14 mouse cellular contexts compared by ENCODE assay signal in the genomic region with DNA sequence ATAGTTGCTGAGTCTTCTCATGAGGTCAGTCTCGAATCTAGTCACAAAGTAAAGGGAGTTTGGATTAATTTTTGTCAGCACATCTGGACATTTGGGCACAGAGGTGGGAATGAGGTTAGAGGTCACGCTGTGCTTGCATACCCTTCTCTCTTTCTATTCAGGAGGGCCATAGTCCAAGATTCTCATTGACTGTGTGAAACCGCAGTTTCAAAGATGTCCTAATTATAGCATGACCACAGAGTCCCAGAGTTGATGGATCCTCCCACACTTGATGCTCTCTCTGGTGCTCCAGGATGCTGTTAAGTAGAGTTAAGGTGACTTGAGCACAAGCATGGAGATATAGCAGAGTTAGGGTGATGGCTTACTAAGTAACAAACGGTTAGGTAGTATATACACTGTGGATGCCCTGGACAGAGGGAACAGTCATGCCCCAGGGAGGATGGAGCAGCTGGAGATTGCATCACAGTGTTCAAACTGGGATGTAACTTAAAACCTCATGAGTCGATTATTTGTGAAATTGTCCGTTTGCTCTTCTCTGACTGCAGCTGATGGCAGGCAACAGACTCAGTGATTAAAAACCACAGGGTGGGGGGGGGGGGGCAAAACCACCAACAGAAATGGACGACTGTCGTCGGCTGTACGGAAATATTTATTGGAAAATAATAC. TPM values are rescaled to one million over a fixed set of nuclear protein-coding genes. Genes with fewer than 3 reads are reported as not detected.
DNase-seq lines count a peak whose midpoint lies in the region; ATAC-seq and TF ChIP-seq lines count a peak whose summit lies in the region.
"Had no signal": no experiment of that assay in that cellular context is flagged by ENCODE, and none has a peak within 500 bp of the region (broad histone marks: within the 10 kb centered on the region; RNA-seq: fewer than 3 reads in every experiment).

No protein-coding gene starts in this region.

- no peak overlapping the region for H3K4me3 ChIP-seq in heart, postnatal 0 days (ENCODE audit: low read depth, low read length)
- H3K4me3 ChIP-seq in heart, embryonic 12.5 days = no peak overlapping the region
- no peak overlapping the region for H3K4me3 ChIP-seq in midbrain, embryonic 10.5 days
- H3K4me3 ChIP-seq in midbrain, embryonic 14.5 days (replicated peaks; ENCODE audit: low read depth, low read length) = no peak overlapping the region
- H3K4me3 ChIP-seq in embryonic facial prominence, embryonic 14.5 days (ENCODE audit: low read depth, low read length) = no peak overlapping the region
- H3K4me3 ChIP-seq in stomach, postnatal 0 days (ENCODE audit: low read depth, low read length) = no peak overlapping the region
- no peak overlapping the region for H3K4me3 ChIP-seq in forebrain, embryonic 11.5 days (ENCODE audit: low read depth, low read length)
- H3K4me3 ChIP-seq: stomach, embryonic 15.5 days had no signal

- ATAC-seq in heart, postnatal 0 days (ENCODE audit: insufficient read depth, low read depth) = no peak
- ATAC-seq in heart, embryonic 12.5 days (ENCODE audit: insufficient number of reproducible peaks, low FRiP score) = no peak
- ATAC-seq in midbrain, embryonic 14.5 days (ENCODE audit: low FRiP score, low TSS enrichment) = no peak
- peak; percentile 61; the same call in 1 of the 2 replicates for ATAC-seq in embryonic facial prominence, embryonic 14.5 days (ENCODE audit: low read depth)
- ATAC-seq in stomach, postnatal 0 days (ENCODE audit: low FRiP score, low TSS enrichment) = 0 out of 2 replicates have a peak, but pooled peaks have one; percentile 33
- no peak for ATAC-seq in forebrain, embryonic 11.5 days (replicated peaks; ENCODE audit: low FRiP score)
- ATAC-seq: intestine, postnatal 0 days had no signal

- H3K9ac ChIP-seq in heart, postnatal 0 days (replicated peaks; ENCODE audit: low read depth, low read length) = no peak overlapping the region
- no peak overlapping the region for H3K9ac ChIP-seq in heart, embryonic 12.5 days
- H3K9ac ChIP-seq in midbrain, embryonic 14.5 days (replicated peaks; ENCODE audit: low read length) = no peak overlapping the region
- no peak overlapping the region for H3K9ac ChIP-seq in embryonic facial prominence, embryonic 14.5 days (ENCODE audit: low read depth, low read length)
- H3K9ac ChIP-seq in stomach, postnatal 0 days (ENCODE audit: low read length) = no peak overlapping the region
- H3K9ac ChIP-seq in forebrain, embryonic 11.5 days (ENCODE audit: low read length) = no peak overlapping the region
- H3K9ac ChIP-seq: heart, embryonic 15.5 days; stomach, embryonic 15.5 days had no signal

- no peak for TF ChIP-seq EP300 in heart, postnatal 0 days (IDR thresholded peaks at IDR 0.05; ENCODE audit: low read depth)
- no peak for TF ChIP-seq EP300 in stomach, postnatal 0 days (optimal IDR thresholded peaks at IDR 0.05)

- no peak for TF ChIP-seq CTCF in heart, postnatal 0 days (IDR thresholded peaks at IDR 0.05; ENCODE audit: low read depth)
- TF ChIP-seq CTCF in stomach, postnatal 0 days (IDR thresholded peaks at IDR 0.05; ENCODE audit: low read depth) = no peak

- H3K4me2 ChIP-seq in heart, postnatal 0 days (ENCODE audit: low read depth, low read length) = 0 out of 2 replicates have a peak overlapping the region, but pooled peaks have one; percentile 26
- no peak overlapping the region for H3K4me2 ChIP-seq in heart, embryonic 12.5 days
- no peak overlapping the region for H3K4me2 ChIP-seq in midbrain, embryonic 14.5 days (ENCODE audit: low read length)
- H3K4me2 ChIP-seq in embryonic facial prominence, embryonic 14.5 days (ENCODE audit: low read depth, low read length) = peak overlapping the region; percentile 38; the same call in 1 of the 2 replicates
- no peak overlapping the region for H3K4me2 ChIP-seq in stomach, postnatal 0 days (replicated peaks; ENCODE audit: low read depth)
- H3K4me2 ChIP-seq in forebrain, embryonic 11.5 days (ENCODE audit: low read depth, low read length, severe bottlenecking) = no peak overlapping the region
- H3K4me2 ChIP-seq: stomach, embryonic 15.5 days had no signal

- H3K36me3 ChIP-seq in heart, postnatal 0 days (replicated peaks; ENCODE audit: control insufficient read depth, insufficient read depth, low read length) = no peaks in the 10 kb centered on the region
- H3K36me3 ChIP-seq in heart, embryonic 12.5 days = no peaks in the 10 kb centered on the region
- no peaks in the 10 kb centered on the region for H3K36me3 ChIP-seq in midbrain, embryonic 10.5 days
- H3K36me3 ChIP-seq in midbrain, embryonic 14.5 days (ENCODE audit: control insufficient read depth, insufficient read depth, low read length) = no peaks in the 10 kb centered on the region
- no peaks in the 10 kb centered on the region for H3K36me3 ChIP-seq in embryonic facial prominence, embryonic 14.5 days (ENCODE audit: control insufficient read depth, insufficient read depth, low read length)
- H3K36me3 ChIP-seq in stomach, postnatal 0 days (ENCODE audit: control insufficient read depth, insufficient read depth, low read length) = no peaks in the 10 kb centered on the region
- H3K36me3 ChIP-seq in forebrain, embryonic 11.5 days (ENCODE audit: control insufficient read depth, insufficient read depth, low read length) = no peaks in the 10 kb centered on the region
- H3K36me3 ChIP-seq: heart, embryonic 15.5 days; stomach, embryonic 15.5 days had no signal

- H3K4me1 ChIP-seq in heart, postnatal 0 days (ENCODE audit: control insufficient read depth, insufficient read depth) = no peaks in the 10 kb centered on the region
- peaks cover 14% of the 10 kb centered on the region for H3K4me1 ChIP-seq in heart, embryonic 12.5 days (replicated peaks)
- peaks cover 44% of the 10 kb centered on the region for H3K4me1 ChIP-seq in midbrain, embryonic 10.5 days
- peaks cover 4% of the 10 kb centered on the region for H3K4me1 ChIP-seq in midbrain, embryonic 14.5 days (ENCODE audit: control insufficient read depth, insufficient read depth, low read length)
- H3K4me1 ChIP-seq in embryonic facial prominence, embryonic 14.5 days (ENCODE audit: control insufficient read depth, insufficient read depth, low read length) = peaks cover 4% of the 10 kb centered on the region; the same call in 1 of the 2 replicates
- H3K4me1 ChIP-seq in stomach, postnatal 0 days (replicated peaks; ENCODE audit: control insufficient read depth, insufficient read depth) = peaks cover 2% of the 10 kb centered on the region; the same call in 1 of the 2 replicates
- H3K4me1 ChIP-seq in forebrain, embryonic 11.5 days (replicated peaks; ENCODE audit: control insufficient read depth, insufficient read depth, low read length) = peaks cover 5% of the 10 kb centered on the region; the same call in 1 of the 2 replicates

- DNase-seq in heart, postnatal 0 days (ENCODE audit: low spot score) = no peak
- DNase-seq in midbrain, embryonic 10.5 days (ENCODE audit: low spot score) = no peak
- DNase-seq in midbrain, embryonic 14.5 days = no peak
- no peak for DNase-seq in embryonic facial prominence, embryonic 14.5 days (ENCODE audit: low spot score)
- no peak for DNase-seq in stomach, postnatal 0 days (ENCODE audit: low spot score)
- no peak for DNase-seq in forebrain, embryonic 11.5 days (ENCODE audit: low spot score)
- DNase-seq: thymus, postnatal 4 days had no signal

- H3K27me3 ChIP-seq in heart, postnatal 0 days (ENCODE audit: control insufficient read depth, insufficient read depth, low read length) = 0 out of 2 replicates have a peak, but pooled peaks cover 4% of the 10 kb centered on the region
- no peaks in the 10 kb centered on the region; the same call in 1 of the 2 replicates for H3K27me3 ChIP-seq in heart, embryonic 12.5 days (replicated peaks)
- H3K27me3 ChIP-seq in midbrain, embryonic 10.5 days (ENCODE audit: low read depth, poor library complexity, severe bottlenecking) = no peaks in the 10 kb centered on the region
- H3K27me3 ChIP-seq in midbrain, embryonic 14.5 days (ENCODE audit: control insufficient read depth, insufficient read depth, low read length) = no peaks in the 10 kb centered on the region
- no peaks in the 10 kb centered on the region for H3K27me3 ChIP-seq in embryonic facial prominence, embryonic 14.5 days (replicated peaks; ENCODE audit: control insufficient read depth, insufficient read depth, low read length)
- no peaks in the 10 kb centered on the region for H3K27me3 ChIP-seq in stomach, postnatal 0 days (ENCODE audit: control insufficient read depth, insufficient read depth, low read length)
- H3K27me3 ChIP-seq in forebrain, embryonic 11.5 days (ENCODE audit: control insufficient read depth, insufficient read depth, low read length) = no peaks in the 10 kb centered on the region
- H3K27me3 ChIP-seq: heart, embryonic 15.5 days; stomach, embryonic 15.5 days had no signal

- 62% methylated on average over 10 of the region's 10 CpGs for WGBS in heart, postnatal 0 days
- WGBS in heart, embryonic 12.5 days = 70% methylated on average over 10 of the region's 10 CpGs
- 71% methylated on average over 10 of the region's 10 CpGs for WGBS in midbrain, embryonic 10.5 days
- 56% methylated on average over 10 of the region's 10 CpGs for WGBS in midbrain, embryonic 14.5 days
- WGBS in embryonic facial prominence, embryonic 14.5 days = 38% methylated on average over 10 of the region's 10 CpGs
- WGBS in stomach, postnatal 0 days = 51% methylated on average over 10 of the region's 10 CpGs
- 69% methylated on average over 10 of the region's 10 CpGs for WGBS in forebrain, embryonic 11.5 days

- H3K9me3 ChIP-seq in heart, postnatal 0 days (replicated peaks; ENCODE audit: control insufficient read depth, low read length) = no peaks in the 10 kb centered on the region
- H3K9me3 ChIP-seq in heart, embryonic 12.5 days (replicated peaks) = no peaks in the 10 kb centered on the region
- no peaks in the 10 kb centered on the region for H3K9me3 ChIP-seq in midbrain, embryonic 10.5 days (replicated peaks)
- no peaks in the 10 kb centered on the region for H3K9me3 ChIP-seq in midbrain, embryonic 14.5 days (ENCODE audit: control insufficient read depth, low read length)
- H3K9me3 ChIP-seq in embryonic facial prominence, embryonic 14.5 days (ENCODE audit: control insufficient read depth, low read length) = no peaks in the 10 kb centered on the region
- H3K9me3 ChIP-seq in stomach, postnatal 0 days (ENCODE audit: control insufficient read depth, low read length) = no peaks in the 10 kb centered on the region
- H3K9me3 ChIP-seq in forebrain, embryonic 11.5 days (ENCODE audit: control insufficient read depth, low read length) = no peaks in the 10 kb centered on the region
- H3K9me3 ChIP-seq: heart, embryonic 15.5 days; stomach, embryonic 15.5 days had no signal

- no peak overlapping the region for H3K27ac ChIP-seq in heart, postnatal 0 days (ENCODE audit: low read depth)
- no peak overlapping the region for H3K27ac ChIP-seq in heart, embryonic 12.5 days (ENCODE audit: poor library complexity, severe bottlenecking)
- peak overlapping the region; percentile 52; the same call in 1 of the 2 replicates for H3K27ac ChIP-seq in midbrain, embryonic 10.5 days (replicated peaks)
- H3K27ac ChIP-seq in midbrain, embryonic 14.5 days (replicated peaks; ENCODE audit: low read depth, low read length) = no peak overlapping the region
- H3K27ac ChIP-seq in embryonic facial prominence, embryonic 14.5 days (replicated peaks; ENCODE audit: low read depth, low read length) = no peak overlapping the region
- H3K27ac ChIP-seq in stomach, postnatal 0 days (replicated peaks) = no peak overlapping the region
- no peak overlapping the region for H3K27ac ChIP-seq in forebrain, embryonic 11.5 days (ENCODE audit: low read depth, low read length)
- H3K27ac ChIP-seq: heart, embryonic 15.5 days; stomach, embryonic 15.5 days had no signal

RNA-seq across cellular contexts. Expression of gene Rassf10, which starts 36.0 kb away (rescaled TPM):
- 0.23 and 2.1 TPM in 2 replicates for total RNA-seq in heart, postnatal 0 days (2014; rRNA removed; ENCODE audit: low replicate concordance)
- polyA plus RNA-seq in heart, postnatal 0 days (2015; fragmentation: Nextera tagmentation; extraction: Ambion mirVana) = 2.4 and 2.8 TPM in 2 replicates
- 2.7 and 2.8 TPM in 2 replicates for polyA plus RNA-seq in heart, embryonic 12.5 days (2016; fragmentation: Nextera tagmentation; extraction: Ambion mirVana)
- polyA plus RNA-seq in midbrain, embryonic 10.5 days (2016; fragmentation: Nextera tagmentation; extraction: Ambion mirVana) = 0.22 and 0.27 TPM in 2 replicates
- polyA plus RNA-seq in midbrain, embryonic 14.5 days (2014; fragmentation: Nextera tagmentation; extraction: Ambion mirVana) = 2.7 and 2.8 TPM in 2 replicates
- polyA plus RNA-seq in embryonic facial prominence, embryonic 14.5 days (2014; fragmentation: Nextera tagmentation; extraction: Ambion mirVana) = 2.6 and 3.8 TPM in 2 replicates
- polyA plus RNA-seq in stomach, postnatal 0 days (2015; fragmentation: Nextera tagmentation; extraction: Ambion mirVana) = 6.8 and 7.7 TPM in 2 replicates
- 0.51 and 0.80 TPM in 2 replicates for polyA plus RNA-seq in forebrain, embryonic 11.5 days (2014; fragmentation: Nextera tagmentation; extraction: Ambion mirVana)
- total RNA-seq: megakaryocyte, adult 5-6 weeks; monocyte, adult 5-6 weeks had no signal
- polyA plus RNA-seq: liver, embryonic 16.5 days had no signal

Comparison
In these comparisons a context has a peak if more than half of its experiments do, and no peak if none do; other contexts are left out.
1. H3K4me2 ChIP-seq: peak in heart, postnatal 0 days (single experiment) and embryonic facial prominence, embryonic 14.5 days (single experiment); none in heart, embryonic 12.5 days (single experiment), midbrain, embryonic 14.5 days (single experiment), stomach, postnatal 0 days (single experiment) and forebrain, embryonic 11.5 days (single experiment).
2. ATAC-seq: peak in embryonic facial prominence, embryonic 14.5 days (single experiment) and stomach, postnatal 0 days (single experiment); none in heart, postnatal 0 days (single experiment), heart, embryonic 12.5 days (single experiment), midbrain, embryonic 14.5 days (single experiment) and forebrain, embryonic 11.5 days (single experiment).